Mouse (Mus musculus): ENCODE results near the gene Apoh. TPM values are rescaled to one million over a fixed set of nuclear protein-coding genes. Genes with fewer than 3 reads are reported as not detected.

The Apoh gene
- polyA plus RNA-seq, 1 experiment from 2014 or later: 0.14 TPM

DNA sequence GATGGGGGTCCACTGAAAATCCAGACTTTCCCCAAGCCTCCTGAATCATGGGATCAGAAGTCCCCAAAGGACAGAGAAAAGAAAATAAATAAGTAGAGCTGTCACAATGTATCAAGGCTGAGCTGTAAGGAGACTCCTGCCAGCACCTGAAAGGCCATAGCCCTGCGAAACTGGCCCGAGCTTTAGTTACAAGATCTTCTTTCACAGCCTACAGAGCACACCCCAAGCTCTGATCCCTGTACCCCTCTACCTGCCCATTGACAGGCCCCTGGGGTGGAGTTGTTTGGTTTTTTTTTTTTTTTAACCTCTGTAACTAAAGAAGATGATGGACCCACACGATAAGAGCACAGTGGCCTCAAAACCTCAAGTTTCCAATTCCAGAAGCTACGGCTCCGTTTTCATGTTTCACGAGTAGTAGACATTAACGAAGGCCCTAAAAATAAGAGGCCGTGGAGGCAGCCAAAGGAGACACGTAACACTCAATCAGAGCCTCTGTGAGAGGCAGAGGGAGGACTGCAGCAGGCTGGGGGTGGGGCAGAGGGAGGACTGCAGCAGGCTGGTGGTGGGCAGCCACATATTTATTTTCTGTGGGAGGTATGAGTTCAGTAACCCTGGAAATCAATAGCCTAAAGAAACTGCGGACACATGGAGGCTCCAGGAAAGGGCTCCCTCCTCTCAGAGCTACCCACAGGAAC, 41.2 kb upstream of the Apoh start:
- Histone ChIP-seq H3K9ac (ENCODE audit: low read depth, low read length) (no peak overlapping the region), H3K27me3 (replicated peaks; ENCODE audit: control insufficient read depth, insufficient read depth, low read length) (no peaks in the 10 kb centered on the region), H3K4me3 (ENCODE audit: low read depth, low read length) (no peak overlapping the region), H3K36me3 (ENCODE audit: control insufficient read depth, insufficient read depth, low read length) (no peaks in the 10 kb centered on the region), H3K27ac (replicated peaks; ENCODE audit: low read depth, low read length) (no peak overlapping the region), H3K4me1 (ENCODE audit: control insufficient read depth, insufficient read depth, low read length) (peaks cover 25% of the 10 kb centered on the region), H3K4me2 (ENCODE audit: low read depth, low read length) (no peak overlapping the region), H3K9me3 (ENCODE audit: control insufficient read depth, low read length) (no peaks in the 10 kb centered on the region)
- no peak for ATAC-seq (ENCODE audit: low read depth)
- no peak for DNase-seq (ENCODE audit: low spot score)
- 60% methylated on average over 10 of the region's 10 CpGs for WGBS

DNA sequence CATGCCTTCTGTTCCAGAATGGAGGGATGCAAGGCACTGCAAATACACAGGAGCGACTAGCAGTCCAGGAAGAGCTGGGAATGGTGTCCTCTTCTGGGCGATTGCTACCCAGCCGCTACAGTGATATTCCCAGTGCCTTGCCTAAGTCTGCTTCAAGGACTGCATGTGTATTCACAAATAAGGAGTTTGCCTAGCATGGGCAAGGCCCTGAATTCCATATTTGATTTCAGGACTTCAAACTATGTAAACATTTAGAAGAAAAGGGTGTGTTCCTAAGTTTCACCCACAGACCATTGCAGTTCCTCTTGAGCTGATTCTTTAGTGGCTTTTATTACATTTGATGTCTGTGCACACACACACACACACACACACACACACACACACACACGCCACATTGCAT, 39.4 kb upstream of the Apoh start:
- Histone ChIP-seq H3K27ac (replicated peaks; ENCODE audit: low read depth, low read length) (no peak overlapping the region), H3K36me3 (ENCODE audit: control insufficient read depth, insufficient read depth, low read length) (no peaks in the 10 kb centered on the region), H3K4me1 (ENCODE audit: control insufficient read depth, insufficient read depth, low read length) (peaks cover 25% of the 10 kb centered on the region), H3K4me2 (ENCODE audit: low read depth, low read length) (no peak overlapping the region), H3K4me3 (ENCODE audit: low read depth, low read length) (no peak overlapping the region), H3K9me3 (ENCODE audit: control insufficient read depth, low read length) (no peaks in the 10 kb centered on the region), H3K9ac (ENCODE audit: low read depth, low read length) (no peak overlapping the region), H3K27me3 (replicated peaks; ENCODE audit: control insufficient read depth, insufficient read depth, low read length) (no peaks in the 10 kb centered on the region)
- DNase-seq (ENCODE audit: low spot score) (no peak), ATAC-seq (ENCODE audit: low read depth) (no peak)
- 90% methylated on average over 4 of the region's 4 CpGs for WGBS

DNA sequence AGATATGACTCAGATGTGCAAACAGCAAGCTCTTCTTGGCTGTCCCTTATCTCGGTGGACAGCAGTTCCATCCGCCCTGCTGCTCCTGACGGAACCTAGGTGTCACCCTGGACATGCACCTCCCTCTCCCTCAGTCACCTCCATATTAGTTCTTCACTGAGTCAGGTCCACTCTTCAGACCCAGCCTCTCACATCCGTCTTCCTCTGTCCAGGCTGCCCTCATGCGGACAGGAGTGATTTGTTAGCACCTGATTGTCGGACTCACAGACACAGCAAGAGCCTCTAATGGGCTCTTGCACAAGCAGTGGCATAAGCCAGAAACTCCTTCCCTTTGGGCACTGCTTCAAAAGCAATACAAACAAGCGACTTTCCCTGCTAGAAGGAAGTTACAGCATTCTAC, 35.9 kb upstream of the Apoh start:
- 82% methylated on average over 7 of the region's 7 CpGs for WGBS
- Histone ChIP-seq H3K9ac (ENCODE audit: low read depth, low read length) (no peak overlapping the region), H3K27ac (replicated peaks; ENCODE audit: low read depth, low read length) (no peak overlapping the region), H3K4me3 (ENCODE audit: low read depth, low read length) (no peak overlapping the region), H3K27me3 (replicated peaks; ENCODE audit: control insufficient read depth, insufficient read depth, low read length) (no peaks in the 10 kb centered on the region), H3K36me3 (ENCODE audit: control insufficient read depth, insufficient read depth, low read length) (no peaks in the 10 kb centered on the region), H3K9me3 (ENCODE audit: control insufficient read depth, low read length) (no peaks in the 10 kb centered on the region), H3K4me2 (ENCODE audit: low read depth, low read length) (no peak overlapping the region), H3K4me1 (ENCODE audit: control insufficient read depth, insufficient read depth, low read length) (peaks cover 6% of the 10 kb centered on the region; the same call in 1 of the 2 replicates)
- ATAC-seq (ENCODE audit: low read depth) (no peak), DNase-seq (ENCODE audit: low spot score) (no peak)

DNA sequence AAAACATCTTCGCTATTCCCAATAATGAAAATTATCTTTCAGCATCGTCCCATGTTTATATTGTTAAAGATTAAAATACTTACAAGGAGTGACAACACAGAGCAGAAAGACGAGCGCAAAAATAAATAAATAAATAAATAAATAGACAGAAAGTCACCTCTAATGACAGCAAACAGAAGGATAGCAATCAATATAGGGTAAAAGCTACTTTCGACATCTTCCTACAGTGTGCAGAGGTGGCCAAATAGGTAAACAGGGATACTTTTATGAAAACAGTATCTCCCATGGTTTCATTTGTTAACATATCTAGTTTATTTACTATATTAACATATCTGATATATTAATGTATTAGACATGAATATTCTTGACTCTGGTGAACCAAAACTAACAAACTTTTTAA, 34.9 kb upstream of the Apoh start:
- Histone ChIP-seq H3K27me3 (replicated peaks; ENCODE audit: control insufficient read depth, insufficient read depth, low read length) (no peaks in the 10 kb centered on the region), H3K9me3 (ENCODE audit: control insufficient read depth, low read length) (no peaks in the 10 kb centered on the region)
- no peak for ATAC-seq (ENCODE audit: low read depth)

DNA sequence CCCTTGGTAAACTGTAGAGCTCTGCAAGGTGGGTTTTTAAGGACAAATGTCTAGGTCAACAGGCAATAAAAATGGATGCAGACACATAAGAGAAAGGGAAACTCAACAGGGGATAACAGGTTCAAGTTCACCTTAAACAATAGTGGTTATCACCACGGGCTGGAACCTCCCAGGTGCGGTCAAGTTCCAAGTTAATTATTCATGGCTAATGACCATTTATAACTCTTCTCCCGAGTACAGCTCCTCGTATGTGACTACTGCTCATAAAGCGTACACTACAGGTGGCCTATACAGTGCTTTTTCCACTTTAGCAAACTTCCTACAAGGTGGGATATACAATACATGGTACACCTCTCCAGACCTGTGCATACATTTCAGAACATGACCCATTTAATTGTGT, 33.4 kb upstream of the Apoh start:
- DNase-seq (ENCODE audit: low spot score) (no peak), ATAC-seq (ENCODE audit: low read depth) (no peak)
- Histone ChIP-seq H3K9me3 (ENCODE audit: control insufficient read depth, low read length) (no peaks in the 10 kb centered on the region), H3K9ac (ENCODE audit: low read depth, low read length) (no peak overlapping the region), H3K4me3 (ENCODE audit: low read depth, low read length) (no peak overlapping the region), H3K4me1 (ENCODE audit: control insufficient read depth, insufficient read depth, low read length) (no peaks in the 10 kb centered on the region; the same call in 1 of the 2 replicates), H3K4me2 (ENCODE audit: low read depth, low read length) (no peak overlapping the region), H3K27ac (replicated peaks; ENCODE audit: low read depth, low read length) (no peak overlapping the region), H3K27me3 (replicated peaks; ENCODE audit: control insufficient read depth, insufficient read depth, low read length) (no peaks in the 10 kb centered on the region), H3K36me3 (ENCODE audit: control insufficient read depth, insufficient read depth, low read length) (no peaks in the 10 kb centered on the region)
- WGBS: 90% methylated on average over 5 of the region's 5 CpGs

More for the DNA sequence above, 34.9 kb upstream of the Apoh start:
- no peak overlapping the region for H3K4me3 ChIP-seq (ENCODE audit: low read depth, low read length)
- 95% methylated on average over 5 of the region's 5 CpGs for WGBS
- no peak overlapping the region for H3K9ac ChIP-seq (ENCODE audit: low read depth, low read length)
- no peak overlapping the region for H3K4me2 ChIP-seq (ENCODE audit: low read depth, low read length)
- H3K4me1 ChIP-seq (ENCODE audit: control insufficient read depth, insufficient read depth, low read length): no peaks in the 10 kb centered on the region
- no peak overlapping the region for H3K27ac ChIP-seq (replicated peaks; ENCODE audit: low read depth, low read length)
- no peaks in the 10 kb centered on the region for H3K36me3 ChIP-seq (ENCODE audit: control insufficient read depth, insufficient read depth, low read length)
- no peak for DNase-seq (ENCODE audit: low spot score)

DNA sequence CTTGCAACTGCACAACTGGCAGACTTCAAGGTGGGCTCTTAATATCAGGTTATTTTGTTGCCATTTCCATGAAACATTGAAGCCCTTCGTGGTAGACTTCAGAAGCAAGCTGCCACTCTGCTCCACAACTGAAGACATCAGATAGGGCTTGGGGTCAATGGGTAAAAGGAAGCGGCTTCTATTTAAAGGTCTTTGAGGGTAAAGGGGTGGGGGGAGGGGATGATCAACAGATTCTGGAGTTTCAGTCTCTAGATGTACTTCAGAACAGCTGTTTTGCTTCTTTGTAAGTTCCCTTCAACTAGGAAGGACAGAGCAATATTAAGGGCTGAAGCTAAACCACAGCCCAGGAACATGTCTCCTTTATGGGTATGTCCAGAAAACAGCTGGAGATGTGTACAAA, 31.2 kb upstream of the Apoh start:
- DNase-seq (ENCODE audit: low spot score): no peak
- H3K9me3 ChIP-seq (ENCODE audit: control insufficient read depth, low read length): no peaks in the 10 kb centered on the region
- no peaks in the 10 kb centered on the region; the same call in 1 of the 2 replicates for H3K4me1 ChIP-seq (ENCODE audit: control insufficient read depth, insufficient read depth, low read length)
- H3K4me3 ChIP-seq (ENCODE audit: low read depth, low read length): no peak overlapping the region
- no peak for ATAC-seq (ENCODE audit: low read depth)
- H3K27me3 ChIP-seq (replicated peaks; ENCODE audit: control insufficient read depth, insufficient read depth, low read length): no peaks in the 10 kb centered on the region
- no peak overlapping the region for H3K27ac ChIP-seq (replicated peaks; ENCODE audit: low read depth, low read length)
- H3K9ac ChIP-seq (ENCODE audit: low read depth, low read length): no peak overlapping the region
- H3K36me3 ChIP-seq (ENCODE audit: control insufficient read depth, insufficient read depth, low read length): no peaks in the 10 kb centered on the region
- H3K4me2 ChIP-seq (ENCODE audit: low read depth, low read length): no peak overlapping the region
- 49% methylated on average over 2 of the region's 2 CpGs for WGBS

DNA sequence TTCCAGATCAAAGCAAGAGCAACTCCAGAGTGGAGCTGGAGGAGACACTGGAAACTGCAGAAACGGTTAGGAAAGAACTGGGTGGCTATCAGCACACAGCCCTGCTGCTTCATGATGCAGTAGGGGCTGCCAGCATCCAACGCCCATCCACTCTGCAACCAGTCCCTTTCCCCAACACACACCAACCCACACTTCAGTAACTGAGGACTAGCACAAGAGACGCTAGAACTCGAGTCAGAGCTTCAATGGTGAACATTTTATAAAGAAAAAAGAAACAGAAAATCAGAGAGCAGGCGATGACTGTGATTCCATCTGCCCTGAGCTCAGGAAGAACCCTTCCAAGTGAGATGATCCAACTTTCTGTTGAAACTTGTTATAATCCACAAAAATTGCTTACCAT, 30.6 kb upstream of the Apoh start:
- no peak overlapping the region for H3K4me3 ChIP-seq (ENCODE audit: low read depth, low read length)
- no peak overlapping the region for H3K9ac ChIP-seq (ENCODE audit: low read depth, low read length)
- H3K36me3 ChIP-seq (ENCODE audit: control insufficient read depth, insufficient read depth, low read length): no peaks in the 10 kb centered on the region
- no peaks in the 10 kb centered on the region for H3K27me3 ChIP-seq (replicated peaks; ENCODE audit: control insufficient read depth, insufficient read depth, low read length)
- H3K4me2 ChIP-seq (ENCODE audit: low read depth, low read length): no peak overlapping the region
- H3K4me1 ChIP-seq (ENCODE audit: control insufficient read depth, insufficient read depth, low read length): no peaks in the 10 kb centered on the region; the same call in 1 of the 2 replicates
- no peak for DNase-seq (ENCODE audit: low spot score)
- no peaks in the 10 kb centered on the region for H3K9me3 ChIP-seq (ENCODE audit: control insufficient read depth, low read length)
- WGBS: 70% methylated on average over 5 of the region's 5 CpGs
- ATAC-seq (ENCODE audit: low read depth): no peak
- no peak overlapping the region for H3K27ac ChIP-seq (replicated peaks; ENCODE audit: low read depth, low read length)

DNA sequence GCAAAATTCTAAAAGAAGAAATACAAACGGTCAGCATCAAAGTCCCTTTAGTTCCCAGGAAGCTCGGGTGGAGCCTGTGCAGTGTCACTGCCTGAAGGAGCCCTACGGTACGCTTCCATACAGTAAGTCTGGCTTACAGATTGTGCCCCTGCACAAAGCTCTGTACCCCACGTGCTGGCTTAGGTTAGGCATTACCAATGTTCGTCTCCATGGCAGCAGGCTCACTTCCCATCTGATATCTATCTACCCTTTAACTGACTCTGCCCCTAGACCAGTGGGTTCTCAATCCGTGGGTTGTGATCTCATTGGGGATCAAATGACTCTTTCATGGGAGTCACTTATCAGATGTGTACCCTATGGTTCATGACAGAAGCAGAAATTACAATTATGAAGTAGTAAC, 27.4 kb upstream of the Apoh start:
- H3K27ac ChIP-seq (replicated peaks; ENCODE audit: low read depth, low read length): no peak overlapping the region
- H3K9me3 ChIP-seq (ENCODE audit: control insufficient read depth, low read length): no peaks in the 10 kb centered on the region
- no peaks in the 10 kb centered on the region for H3K36me3 ChIP-seq (ENCODE audit: control insufficient read depth, insufficient read depth, low read length)
- H3K9ac ChIP-seq (ENCODE audit: low read depth, low read length): no peak overlapping the region
- no peak overlapping the region for H3K4me2 ChIP-seq (ENCODE audit: low read depth, low read length)
- H3K27me3 ChIP-seq (replicated peaks; ENCODE audit: control insufficient read depth, insufficient read depth, low read length): no peaks in the 10 kb centered on the region
- 70% methylated on average over 7 of the region's 7 CpGs for WGBS
- DNase-seq (ENCODE audit: low spot score) (no peak), ATAC-seq (ENCODE audit: low read depth) (no peak)
- H3K4me1 ChIP-seq (ENCODE audit: control insufficient read depth, insufficient read depth, low read length): peaks cover 4% of the 10 kb centered on the region
- H3K4me3 ChIP-seq (ENCODE audit: low read depth, low read length): no peak overlapping the region

DNA sequence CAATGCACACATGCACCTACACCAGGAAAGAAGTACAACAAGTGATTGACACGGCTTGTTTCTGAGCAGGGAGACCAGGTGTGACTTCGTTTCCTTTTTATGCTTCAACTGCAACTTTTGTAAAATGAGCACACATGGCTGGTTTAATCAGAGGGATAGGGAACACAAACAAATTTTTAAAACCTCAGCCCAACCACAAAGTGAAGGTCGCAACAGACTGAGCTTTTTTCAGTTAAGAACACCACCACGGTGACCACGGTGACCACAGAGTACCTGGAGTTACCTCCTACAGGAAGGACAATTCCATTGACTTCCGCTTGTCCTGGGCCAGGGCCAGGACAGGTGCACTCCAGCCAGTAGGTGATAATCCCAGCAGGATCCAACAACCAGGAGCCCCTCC, 25.3 kb upstream of the Apoh start:
- H3K9me3 ChIP-seq (ENCODE audit: control insufficient read depth, low read length): no peaks in the 10 kb centered on the region
- no peak overlapping the region for H3K9ac ChIP-seq (ENCODE audit: low read depth, low read length)
- DNase-seq (ENCODE audit: low spot score) (no peak), ATAC-seq (ENCODE audit: low read depth) (no peak)
- H3K36me3 ChIP-seq (ENCODE audit: control insufficient read depth, insufficient read depth, low read length): no peaks in the 10 kb centered on the region
- no peak overlapping the region for H3K4me3 ChIP-seq (ENCODE audit: low read depth, low read length)
- H3K4me1 ChIP-seq (ENCODE audit: control insufficient read depth, insufficient read depth, low read length): peaks cover 4% of the 10 kb centered on the region
- no peak overlapping the region for H3K4me2 ChIP-seq (ENCODE audit: low read depth, low read length)
- no peaks in the 10 kb centered on the region for H3K27me3 ChIP-seq (replicated peaks; ENCODE audit: control insufficient read depth, insufficient read depth, low read length)
- 60% methylated on average over 6 of the region's 6 CpGs for WGBS
- H3K27ac ChIP-seq (replicated peaks; ENCODE audit: low read depth, low read length): no peak overlapping the region
